Mouse (Mus musculus) forebrain, embryonic 13.5 days (tissue): ENCODE data around the gene Hsf2bp. TPM values are rescaled to one million over a fixed set of nuclear protein-coding genes. Genes with fewer than 3 reads are reported as not detected.
A peak's percentile ranks its signal among the peaks of the same experiment; 100 is the strongest.

Experiments
- ATAC-seq: fragments of 200-750 bp; cut with Nextera tagmentation; 2 replicates; pipeline ENCODE4 v1.8.0; 2017
- H3K27ac ChIP-seq: fragments of 300-500 bp; sonication (generic); 2 replicates; pipeline ENCODE4 v1.5.1; 2015; ENCODE audit warnings: inconsistent platforms, mild to moderate bottlenecking, moderate library complexity
- H3K27me3 ChIP-seq: fragments of 300-500 bp; sonication (generic); 2 replicates; pipeline ENCODE4 v1.6.1; 2015; ENCODE audit warnings: mild to moderate bottlenecking, inconsistent platforms
- H3K36me3 ChIP-seq: fragments of 300-500 bp; sonication (generic); 2 replicates; pipeline ENCODE4 v1.6.1; 2015; ENCODE audit warnings: mild to moderate bottlenecking, inconsistent platforms; ENCODE audit not compliant: poor library complexity, severe bottlenecking
- H3K4me1 ChIP-seq: fragments of 300-500 bp; sonication (generic); 2 replicates; pipeline ENCODE4 v1.6.1; 2015; ENCODE audit warnings: inconsistent platforms
- H3K4me2 ChIP-seq: fragments of 300-500 bp; sonication (generic); 2 replicates; pipeline ENCODE4 v1.6.1; 2015; ENCODE audit warnings: inconsistent platforms, mild to moderate bottlenecking, moderate library complexity
- H3K4me3 ChIP-seq: fragments of 300-500 bp; sonication (generic); 2 replicates; pipeline ENCODE4 v1.5.1; 2015; ENCODE audit warnings: mild to moderate bottlenecking, inconsistent platforms
- H3K9ac ChIP-seq: fragments of 300-500 bp; sonication (generic); 2 replicates; pipeline ENCODE4 v1.6.1; 2015; ENCODE audit warnings: mild to moderate bottlenecking, inconsistent platforms
- H3K9me3 ChIP-seq: fragments of 300-500 bp; sonication (generic); replicated peaks from 2 replicates; pipeline ENCODE4 v1.6.1; 2016; ENCODE audit warnings: inconsistent platforms
- WGBS: fragments of 180-500 bp; shearing (Covaris S2); methylation state at CpG from one replicate; pipeline ENCODE4 v1.1.7; 2015; 5-methylcytosine and 5-hydroxymethylcytosine counted together
- polyA plus RNA-seq: library from polyadenylated mRNA; unstranded; fragments of >200 nt; fragmentation: Nextera tagmentation; extraction: Ambion mirVana; gene quantifications from 2 replicates; pipeline ENCODE4 v1.2.1, GENCODE M21; 2015

Hsf2bp gene
- polyA plus RNA-seq, 1 experiment from 2014 or later: 0.43 TPM

- no peak for ATAC-seq
- H3K36me3 ChIP-seq: no peaks in the 10 kb centered on the region
- no peaks in the 10 kb centered on the region for H3K9me3 ChIP-seq
- 83% methylated on average over 16 of the region's 16 CpGs for WGBS
- no peak overlapping the region for H3K9ac ChIP-seq
- no peak overlapping the region for H3K4me3 ChIP-seq
- H3K27me3 ChIP-seq: no peaks in the 10 kb centered on the region
- H3K27ac ChIP-seq: peak overlapping the region; percentile 14; the same call in 1 of the 2 replicates
- peaks cover 8% of the 10 kb centered on the region; the same call in 1 of the 2 replicates for H3K4me1 ChIP-seq
- no peak overlapping the region for H3K4me2 ChIP-seq
Observed at GRCm38 (mm10) chr17:31912387-31912786, 123.8 kb downstream of the Hsf2bp start.

DNA sequence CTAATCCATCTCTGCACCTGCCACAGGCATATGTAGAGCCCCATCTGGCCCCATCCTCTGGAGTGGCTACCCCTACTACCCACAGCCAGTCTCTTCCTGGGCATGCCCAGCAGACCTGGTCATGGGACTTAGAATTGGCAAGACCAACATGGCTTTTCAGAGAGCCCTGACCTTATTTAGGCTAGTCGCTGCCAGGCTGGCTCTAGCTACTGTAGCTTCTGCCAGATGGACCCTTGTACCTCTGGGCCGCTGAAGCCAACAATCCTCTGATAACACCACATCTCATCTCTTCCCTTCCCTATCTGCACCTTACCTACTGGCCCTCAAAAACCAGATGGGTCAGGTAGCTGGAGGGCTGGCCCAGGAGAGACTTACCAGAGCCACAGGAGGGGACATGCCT lies 127.2 kb downstream of the Hsf2bp start:
- H3K36me3 ChIP-seq: no peaks in the 10 kb centered on the region
- H3K27ac ChIP-seq: no peak overlapping the region
- no peaks in the 10 kb centered on the region for H3K9me3 ChIP-seq
- 98% methylated on average over 2 of the region's 2 CpGs for WGBS
- no peak overlapping the region for H3K4me3 ChIP-seq
- H3K4me2 ChIP-seq: no peak overlapping the region
- H3K27me3 ChIP-seq: no peaks in the 10 kb centered on the region
- ATAC-seq: no peak
- H3K9ac ChIP-seq: no peak overlapping the region
- H3K4me1 ChIP-seq: peaks cover 8% of the 10 kb centered on the region; the same call in 1 of the 2 replicates

- H3K4me1 ChIP-seq: no peaks in the 10 kb centered on the region
- H3K4me2 ChIP-seq: no peak overlapping the region
- no peak overlapping the region for H3K27ac ChIP-seq
- no peak for ATAC-seq
- 98% methylated on average over 3 of the region's 3 CpGs for WGBS
- H3K4me3 ChIP-seq: no peak overlapping the region
- H3K36me3 ChIP-seq: no peaks in the 10 kb centered on the region
- H3K27me3 ChIP-seq: no peaks in the 10 kb centered on the region
- no peak overlapping the region for H3K9ac ChIP-seq
- no peaks in the 10 kb centered on the region for H3K9me3 ChIP-seq
Observed at GRCm38 (mm10) chr17:31906441-31906840, 129.7 kb downstream of the Hsf2bp start.

DNA sequence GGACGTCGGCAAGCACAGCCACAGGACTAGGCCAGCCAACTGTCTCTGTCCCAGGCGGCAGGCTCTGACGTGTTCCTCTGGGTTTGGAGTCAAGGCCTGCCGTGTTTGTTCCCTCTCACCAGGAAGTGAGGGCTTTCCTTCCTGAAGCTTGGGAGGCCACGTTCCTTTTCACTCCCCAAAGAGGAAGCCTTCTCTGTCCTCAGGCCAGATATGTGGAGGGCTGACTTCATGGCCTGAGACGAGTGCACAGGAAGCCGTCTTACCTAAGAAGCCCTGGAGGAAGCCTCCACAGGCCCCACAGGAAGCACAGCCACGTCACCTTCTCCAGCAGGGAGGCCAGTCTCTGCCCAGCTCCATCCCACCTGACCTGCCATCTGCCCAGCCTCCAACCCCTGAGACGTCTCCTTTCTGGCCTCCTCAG lies 130.3 kb downstream of the Hsf2bp start:
- no peak for ATAC-seq
- Histone ChIP-seq H3K4me1 (no peaks in the 10 kb centered on the region), H3K4me2 (no peak overlapping the region), H3K27ac (no peak overlapping the region), H3K9me3 (no peaks in the 10 kb centered on the region), H3K36me3 (no peaks in the 10 kb centered on the region), H3K27me3 (no peaks in the 10 kb centered on the region), H3K4me3 (no peak overlapping the region), H3K9ac (no peak overlapping the region)
- 81% methylated on average over 10 of the region's 10 CpGs for WGBS

DNA sequence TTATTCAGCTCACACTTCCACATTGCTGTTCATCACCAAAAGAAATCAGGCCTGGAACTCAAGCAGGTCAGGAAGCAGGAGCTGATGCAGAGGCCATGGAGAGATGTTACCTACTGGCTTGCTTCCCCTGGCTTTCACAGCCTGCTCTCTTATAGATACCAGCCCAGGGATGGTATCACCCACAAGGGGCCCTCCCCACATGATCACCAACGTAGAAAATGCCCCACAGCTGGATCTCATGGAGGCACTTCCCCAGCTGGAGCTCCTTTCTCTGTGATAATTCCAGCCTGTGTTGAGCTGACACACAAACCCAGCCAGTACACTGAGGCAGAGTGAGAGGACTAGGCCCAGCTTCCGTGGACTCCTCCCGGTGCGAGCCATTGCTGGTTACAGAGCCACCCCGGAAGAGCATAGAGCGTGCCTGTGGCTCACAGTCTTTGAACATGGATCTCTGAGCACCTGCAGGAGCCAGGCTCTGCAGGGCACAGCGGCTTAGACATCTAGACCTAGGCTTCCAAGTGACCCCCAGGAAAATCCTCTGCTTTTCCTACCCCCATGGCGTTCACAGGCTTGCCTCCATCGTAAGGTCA lies 130.9 kb downstream of the Hsf2bp start:
- no peak overlapping the region for H3K27ac ChIP-seq
- no peak for ATAC-seq
- H3K27me3 ChIP-seq: no peaks in the 10 kb centered on the region
- no peak overlapping the region for H3K4me3 ChIP-seq
- no peaks in the 10 kb centered on the region for H3K4me1 ChIP-seq
- WGBS: 90% methylated on average over 9 of the region's 9 CpGs
- no peak overlapping the region for H3K4me2 ChIP-seq
- H3K36me3 ChIP-seq: no peaks in the 10 kb centered on the region
- no peaks in the 10 kb centered on the region for H3K9me3 ChIP-seq
- no peak overlapping the region for H3K9ac ChIP-seq

GRCm38 (mm10) chr17:31904036-31904435 lies 132.1 kb downstream of the Hsf2bp start:
- no peaks in the 10 kb centered on the region for H3K4me1 ChIP-seq
- H3K4me2 ChIP-seq: no peak overlapping the region
- H3K27me3 ChIP-seq: no peaks in the 10 kb centered on the region
- H3K9me3 ChIP-seq: no peaks in the 10 kb centered on the region
- H3K27ac ChIP-seq: no peak overlapping the region
- WGBS: 90% methylated on average over 7 of the region's 7 CpGs
- H3K9ac ChIP-seq: no peak overlapping the region
- H3K36me3 ChIP-seq: no peaks in the 10 kb centered on the region
- H3K4me3 ChIP-seq: no peak overlapping the region
- ATAC-seq: no peak

GRCm38 (mm10) chr17:31902630-31903198 lies 133.4 kb downstream of the Hsf2bp start:
- no peak for ATAC-seq
- no peaks in the 10 kb centered on the region for H3K9me3 ChIP-seq
- no peak overlapping the region for H3K9ac ChIP-seq
- WGBS: 79% methylated on average over 2 of the region's 3 CpGs
- no peak overlapping the region for H3K27ac ChIP-seq
- no peaks in the 10 kb centered on the region for H3K36me3 ChIP-seq
- H3K4me2 ChIP-seq: no peak overlapping the region
- H3K4me1 ChIP-seq: no peaks in the 10 kb centered on the region
- no peaks in the 10 kb centered on the region for H3K27me3 ChIP-seq
- H3K4me3 ChIP-seq: no peak overlapping the region

DNA sequence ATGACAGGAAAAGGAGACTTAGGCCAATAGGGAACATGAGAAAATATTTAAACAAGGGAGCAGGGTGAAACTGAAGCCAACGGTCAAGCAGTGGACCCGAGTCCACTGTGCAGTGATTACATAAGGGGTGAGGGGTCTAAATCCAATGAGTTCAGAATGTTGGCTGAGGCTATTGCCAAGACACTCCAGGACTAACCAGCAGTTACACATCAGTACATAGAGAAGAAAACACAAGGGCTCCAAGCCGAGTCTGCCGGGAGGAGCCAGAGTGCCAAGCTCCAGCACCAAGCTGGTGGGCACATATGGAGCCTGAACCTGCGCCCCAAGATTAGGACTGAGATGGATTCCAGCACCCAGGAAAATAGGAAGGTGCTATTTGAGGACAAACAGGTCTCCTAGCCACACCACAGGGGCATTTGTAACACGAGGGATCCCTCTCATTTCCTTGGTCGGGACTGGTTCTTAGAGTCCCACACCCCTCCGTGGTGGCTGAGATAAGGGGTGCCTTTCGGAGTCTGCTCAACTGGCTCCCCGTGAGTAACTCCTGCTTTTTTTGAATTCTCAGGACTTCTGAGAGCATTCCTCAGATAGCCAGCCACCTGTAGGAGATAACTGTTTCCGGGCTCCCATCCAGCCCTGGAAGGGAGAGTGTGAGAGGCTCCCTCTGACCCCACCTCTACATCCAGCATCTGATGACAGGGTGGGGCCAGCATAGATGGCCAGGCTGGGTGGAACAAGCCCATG lies 134.5 kb downstream of the Hsf2bp start:
- no peak overlapping the region for H3K9ac ChIP-seq
- WGBS: 79% methylated on average over 11 of the region's 11 CpGs

DNA sequence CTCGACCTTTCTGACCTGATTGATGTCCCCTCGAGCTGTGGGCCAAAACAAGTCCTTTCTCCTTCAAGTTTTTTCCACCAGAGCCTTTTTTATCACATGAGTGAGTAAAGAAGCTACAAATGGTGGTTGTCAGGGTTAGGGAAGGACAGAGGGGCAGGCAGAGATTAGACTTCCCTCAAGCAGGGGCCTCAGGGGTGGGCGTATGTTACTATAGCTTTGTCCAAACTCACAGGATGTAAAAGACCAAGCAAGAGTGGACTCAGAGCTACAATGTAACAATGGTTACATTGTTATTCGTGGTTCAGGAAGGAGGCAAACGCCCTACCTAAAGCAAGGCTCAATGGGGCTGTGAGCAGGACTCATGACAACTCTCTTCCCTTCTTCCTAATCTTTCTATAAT lies 137.2 kb downstream of the Hsf2bp start:
- no peak for ATAC-seq

More for the DNA sequence above, 134.5 kb downstream of the Hsf2bp start:
- ATAC-seq: no peak
- no peaks in the 10 kb centered on the region for H3K4me1 ChIP-seq
- no peak overlapping the region for H3K4me2 ChIP-seq
- no peak overlapping the region for H3K4me3 ChIP-seq
- no peak overlapping the region for H3K27ac ChIP-seq
- no peaks in the 10 kb centered on the region for H3K36me3 ChIP-seq
- H3K27me3 ChIP-seq: no peaks in the 10 kb centered on the region
- H3K9me3 ChIP-seq: no peaks in the 10 kb centered on the region

GRCm38 (mm10) chr17:31897186-31897793 lies 138.9 kb downstream of the Hsf2bp start:
- H3K4me3 ChIP-seq: no peak overlapping the region
- H3K27me3 ChIP-seq: no peaks in the 10 kb centered on the region
- no peaks in the 10 kb centered on the region for H3K36me3 ChIP-seq
- H3K9ac ChIP-seq: no peak overlapping the region
- H3K9me3 ChIP-seq: no peaks in the 10 kb centered on the region
- no peak overlapping the region for H3K4me2 ChIP-seq
- H3K4me1 ChIP-seq: 0 out of 2 replicates have a peak, but pooled peaks cover 5% of the 10 kb centered on the region
- 86% methylated on average over 4 of the region's 4 CpGs for WGBS
- H3K27ac ChIP-seq: no peak overlapping the region
- no peak for ATAC-seq

More for the DNA sequence above, 137.2 kb downstream of the Hsf2bp start:
- no peak overlapping the region for H3K27ac ChIP-seq
- H3K4me2 ChIP-seq: no peak overlapping the region
- no peak overlapping the region for H3K9ac ChIP-seq
- no peaks in the 10 kb centered on the region for H3K27me3 ChIP-seq
- no peak overlapping the region for H3K4me3 ChIP-seq
- H3K36me3 ChIP-seq: no peaks in the 10 kb centered on the region
- WGBS: 71% methylated on average over 5 of the region's 5 CpGs
- no peaks in the 10 kb centered on the region for H3K9me3 ChIP-seq
- H3K4me1 ChIP-seq: no peaks in the 10 kb centered on the region

GRCm38 (mm10) chr17:31896751-31897150 lies 139.4 kb downstream of the Hsf2bp start:
- 79% methylated on average over 3 of the region's 3 CpGs for WGBS

GRCm38 (mm10) chr17:31896311-31896710 lies 139.8 kb downstream of the Hsf2bp start:
- WGBS: 91% methylated on average over 7 of the region's 7 CpGs
- Histone ChIP-seq H3K4me1 (0 out of 2 replicates have a peak, but pooled peaks cover 5% of the 10 kb centered on the region), H3K4me2 (no peak overlapping the region), H3K36me3 (no peaks in the 10 kb centered on the region), H3K4me3 (no peak overlapping the region), H3K9ac (no peak overlapping the region), H3K27ac (no peak overlapping the region), H3K9me3 (no peaks in the 10 kb centered on the region), H3K27me3 (no peaks in the 10 kb centered on the region)
- ATAC-seq: no peak

More at GRCm38 (mm10) chr17:31896751-31897150, 139.4 kb downstream of the Hsf2bp start:
- Histone ChIP-seq H3K27me3 (no peaks in the 10 kb centered on the region), H3K4me2 (no peak overlapping the region), H3K27ac (no peak overlapping the region), H3K9ac (no peak overlapping the region), H3K4me3 (no peak overlapping the region), H3K4me1 (0 out of 2 replicates have a peak, but pooled peaks cover 5% of the 10 kb centered on the region), H3K36me3 (no peaks in the 10 kb centered on the region), H3K9me3 (no peaks in the 10 kb centered on the region)
- ATAC-seq: no peak
